Mouse (Mus musculus) gastrocnemius, adult 2 months (tissue): ENCODE measurements at regions not wholly inside any gene's neighbourhood (a gene's known extent, or its start where the extent isn't known, plus 50 kb on each side); places are given as distances from the start of the nearest gene placed in this dataset.

Experiments used
- DNase-seq: peaks from one replicate; pipeline ENCODE4 v3.0.0; 2022
- H3K27ac ChIP-seq: fragments of 200-600 bp; 2 replicates; pipeline ENCODE4 v1.8.1; 2022; ENCODE audit warnings: mild to moderate bottlenecking
- H3K4me3 ChIP-seq: fragments of 200-600 bp; 2 replicates; pipeline ENCODE4 v1.8.1; 2022; ENCODE audit warnings: mild to moderate bottlenecking, moderate library complexity
- CTCF ChIP-seq: fragments of 200-600 bp; IDR thresholded peaks from 2 replicates; pipeline ENCODE4 v1.8.1; 2022; ENCODE audit warnings: antibody characterized with exemption, mild to moderate bottlenecking, moderate library complexity
- intact Hi-C: fragments of 180-260 bp; cut with DNase I; formaldehyde crosslinking; loops from one replicate; pipeline ENCODE4 v1.15.1; 2025

GRCm38 (mm10) chr6:100490920-100491712 is 179.8 kb downstream of the Shq1 start:
- Histone ChIP-seq H3K4me3 (no peak overlapping the region), H3K27ac (no peak overlapping the region)
- intact Hi-C loops: no loop called here
- TF ChIP-seq CTCF: no peak
- DNase-seq: no peak

GRCm38 (mm10) chr6:100483836-100484235 is 187.1 kb downstream of the Shq1 start:
- Histone ChIP-seq H3K27ac (no peak overlapping the region), H3K4me3 (no peak overlapping the region)
- TF ChIP-seq CTCF: no peak

GRCm38 (mm10) chr6:100483084-100483810 is 187.7 kb downstream of the Shq1 start:
- DNase-seq: no peak

More at GRCm38 (mm10) chr6:100483836-100484235, 187.1 kb downstream of the Shq1 start:
- DNase-seq: no peak
- intact Hi-C loops: no loop called here

GRCm38 (mm10) chr6:100482572-100482971 is 188.4 kb downstream of the Shq1 start:
- no peak overlapping the region for H3K27ac ChIP-seq
- intact Hi-C loops: no loop called here
- TF ChIP-seq CTCF: no peak
- no peak for DNase-seq
- H3K4me3 ChIP-seq: no peak overlapping the region

More at GRCm38 (mm10) chr6:100483084-100483810, 187.7 kb downstream of the Shq1 start:
- intact Hi-C loops: no loop called here
- no peak overlapping the region for H3K27ac ChIP-seq
- no peak overlapping the region for H3K4me3 ChIP-seq
- TF ChIP-seq CTCF: no peak

GRCm38 (mm10) chr6:100480525-100480924 is 190.4 kb downstream of the Shq1 start:
- intact Hi-C loops: no loop called here
- no peak for DNase-seq
- no peak overlapping the region for H3K4me3 ChIP-seq
- no peak for TF ChIP-seq CTCF
- no peak overlapping the region for H3K27ac ChIP-seq

GRCm38 (mm10) chr6:100479881-100480280 is 191.1 kb downstream of the Shq1 start:
- H3K27ac ChIP-seq: no peak overlapping the region
- intact Hi-C loops: no loop called here
- TF ChIP-seq CTCF: no peak
- no peak overlapping the region for H3K4me3 ChIP-seq
- peak; percentile 25 for DNase-seq

- no peak for TF ChIP-seq CTCF
- no peak overlapping the region for H3K4me3 ChIP-seq
- no peak overlapping the region for H3K27ac ChIP-seq
- intact Hi-C loops: no loop called here
- DNase-seq: no peak
Observed at GRCm38 (mm10) chr6:100479455-100479854, 191.5 kb downstream of the Shq1 start.

- TF ChIP-seq CTCF: no peak
- DNase-seq: no peak
- intact Hi-C loops: no loop called here
- Histone ChIP-seq H3K27ac (no peak overlapping the region), H3K4me3 (no peak overlapping the region)
Observed at GRCm38 (mm10) chr6:100476550-100477366, 189.5 kb upstream of the Rybp start.

GRCm38 (mm10) chr6:100475341-100475955 is 188.2 kb upstream of the Rybp start:
- no peak for TF ChIP-seq CTCF

GRCm38 (mm10) chr6:100474326-100474725 is 187.0 kb upstream of the Rybp start:
- TF ChIP-seq CTCF: no peak
- no peak overlapping the region for H3K27ac ChIP-seq
- no peak overlapping the region for H3K4me3 ChIP-seq
- intact Hi-C loops: no loop called here
- DNase-seq: no peak

More at GRCm38 (mm10) chr6:100475341-100475955, 188.2 kb upstream of the Rybp start:
- no peak overlapping the region for H3K27ac ChIP-seq
- no peak overlapping the region for H3K4me3 ChIP-seq
- no peak for DNase-seq
- intact Hi-C loops: no loop called here

- Histone ChIP-seq H3K27ac (no peak overlapping the region), H3K4me3 (no peak overlapping the region)
- TF ChIP-seq CTCF: no peak
- DNase-seq: no peak
- intact Hi-C loops: no loop called here
Observed at GRCm38 (mm10) chr6:100470071-100470470, 182.8 kb upstream of the Rybp start.

- no peak overlapping the region for H3K27ac ChIP-seq
- no peak overlapping the region for H3K4me3 ChIP-seq
- no peak for TF ChIP-seq CTCF
- DNase-seq: no peak
- intact Hi-C loops: no loop called here
Observed at GRCm38 (mm10) chr6:100462757-100463156, 175.5 kb upstream of the Rybp start.
